Mouse (Mus musculus): ENCODE data around the gene Etnk2.

DNA sequence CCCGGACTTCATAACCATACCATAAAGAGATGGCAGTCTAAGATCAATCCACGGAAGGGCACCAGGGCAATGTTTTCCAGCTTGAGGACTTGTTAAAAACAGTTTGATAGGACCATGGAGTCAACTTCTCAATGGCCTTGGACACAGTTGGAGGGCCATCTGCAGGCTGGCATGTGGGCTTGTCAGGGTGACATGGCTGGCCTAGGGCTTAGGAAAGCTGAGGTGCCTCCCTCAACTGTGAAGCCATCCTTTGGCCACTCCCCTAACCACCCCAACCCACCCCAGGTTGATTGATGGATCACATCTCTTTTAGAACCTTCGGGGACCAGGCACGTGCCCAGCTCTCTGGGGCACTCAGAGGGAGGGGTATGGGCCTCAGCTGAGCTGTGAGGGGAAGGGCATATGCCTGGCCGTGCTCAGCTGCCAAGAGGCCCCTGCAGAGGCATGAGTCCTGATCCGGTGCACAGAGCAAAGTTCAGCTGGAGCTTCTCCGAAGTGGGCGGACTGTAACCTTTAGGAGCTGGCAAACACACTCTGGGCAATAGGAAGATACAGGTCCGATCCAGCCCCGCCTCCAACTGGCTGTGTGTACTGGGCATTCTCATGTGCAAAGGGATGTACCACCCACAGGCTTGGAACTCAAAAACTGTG, 12.4 kb downstream of the Etnk2 start:
- TF ChIP-seq CTCF (IDR thresholded peaks at IDR 0.05; ENCODE audit: low read depth) (no peak), EP300 (IDR thresholded peaks at IDR 0.05; ENCODE audit: low read depth) (no peak)
